Mouse (Mus musculus) lung, embryonic 14.5 days (tissue): Measurements from ENCODE around the gene Tanc1. TPM values are rescaled to one million over a fixed set of nuclear protein-coding genes. Genes with fewer than 3 reads are reported as not detected.
A peak's percentile ranks its signal among the peaks of the same experiment; 100 is the strongest.

Source experiments
- ATAC-seq: fragments of 200-750 bp; cut with Nextera tagmentation; 2 replicates; pipeline ENCODE4 v1.8.0; 2017; ENCODE audit warnings: mild to moderate bottlenecking, moderate TSS enrichment, moderate library complexity; ENCODE audit not compliant: insufficient read depth
- DNase-seq: peaks from one replicate; pipeline ENCODE4 v3.0.0-alpha.2; 2015
- H3K27ac ChIP-seq: fragments of 300-500 bp; sonication (generic); 2 replicates; pipeline ENCODE4 v1.5.1; 2014; ENCODE audit warnings: low read depth, mild to moderate bottlenecking, moderate library complexity
- H3K27me3 ChIP-seq: fragments of 300-500 bp; sonication (generic); 2 replicates; pipeline ENCODE4 v1.6.1; 2014; ENCODE audit warnings: low read length, control low read depth; ENCODE audit not compliant: insufficient read depth
- H3K36me3 ChIP-seq: fragments of 300-500 bp; sonication (generic); 2 replicates; pipeline ENCODE4 v1.6.1; 2014; ENCODE audit warnings: control low read depth; ENCODE audit not compliant: insufficient read depth
- H3K4me1 ChIP-seq: fragments of 300-500 bp; sonication (generic); 2 replicates; pipeline ENCODE4 v1.6.1; 2014; ENCODE audit warnings: antibody characterized with exemption, control low read depth; ENCODE audit not compliant: insufficient read depth
- H3K4me2 ChIP-seq: fragments of 300-500 bp; sonication (generic); 2 replicates; pipeline ENCODE4 v1.6.1; 2014; ENCODE audit warnings: mild to moderate bottlenecking
- H3K4me3 ChIP-seq: fragments of 300-500 bp; sonication (generic); 2 replicates; pipeline ENCODE4 v1.5.1; 2014; ENCODE audit warnings: low read depth, low read length
- H3K9ac ChIP-seq: fragments of 300-500 bp; sonication (generic); 2 replicates; pipeline ENCODE4 v1.6.1; 2014
- H3K9me3 ChIP-seq: fragments of 300-500 bp; sonication (generic); 2 replicates; pipeline ENCODE4 v1.6.1; 2016; ENCODE audit warnings: low read depth, low read length, control low read depth
- CTCF ChIP-seq: IDR thresholded peaks from 2 replicates; pipeline ENCODE4 v1.5.1; 2016; ENCODE audit warnings: antibody characterized with exemption, low read depth
- WGBS: fragments of 180-500 bp; shearing (Covaris S2); extraction: QIAGEN DNeasy Blood & Tissue Kit; methylation state at CpG from one replicate; pipeline ENCODE4 v1.1.7; 2014; 5-methylcytosine and 5-hydroxymethylcytosine counted together
- polyA plus RNA-seq: library from polyadenylated mRNA; unstranded; fragments of >200 nt; fragmentation: Nextera tagmentation; extraction: Ambion mirVana; gene quantifications from 2 replicates; pipeline ENCODE4 v1.2.1, GENCODE M21; 2014

Tanc1 gene
- polyA plus RNA-seq, 1 experiment from 2014 or later = 31.0 TPM

DNA sequence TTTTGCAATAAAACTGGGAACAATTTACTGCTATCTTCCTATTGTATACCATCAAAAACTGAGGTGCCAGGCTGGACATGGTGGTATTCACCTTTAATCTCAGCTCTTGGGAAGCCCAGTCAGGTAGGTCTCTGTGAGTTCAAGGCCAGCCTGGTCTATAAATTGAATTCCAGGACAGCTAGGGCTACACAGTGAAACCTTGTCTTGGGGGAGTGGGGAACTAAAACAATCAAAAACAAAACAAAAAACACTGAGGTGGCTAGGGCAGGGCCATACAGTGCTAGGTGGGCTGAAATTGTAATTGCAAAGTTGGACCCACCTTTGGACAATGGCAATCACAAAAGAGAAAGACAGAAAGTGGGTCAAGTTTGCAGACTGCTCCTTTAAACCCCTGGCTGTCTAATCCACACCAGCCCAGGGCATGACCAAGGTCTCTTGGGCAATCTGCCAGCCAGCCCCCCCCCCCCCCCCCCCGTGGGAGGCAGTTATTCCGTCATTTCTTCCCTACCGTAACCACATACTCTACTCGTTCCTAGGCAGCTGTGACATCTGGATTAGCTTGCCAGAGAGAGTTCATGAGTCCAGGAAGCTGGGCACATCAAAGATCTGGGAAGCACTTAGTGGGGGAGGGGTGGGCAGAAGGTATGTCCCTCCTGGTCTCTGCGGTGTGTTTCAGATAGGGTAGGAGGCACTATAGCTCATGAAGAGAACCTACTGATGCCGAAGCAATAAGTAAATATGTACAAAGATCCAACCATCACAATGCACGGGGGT, 12.3 kb upstream of the Tanc1 start:
- H3K4me2 ChIP-seq = peak overlapping the region; percentile 6
- WGBS = 5% methylated on average over 7 of the region's 7 CpGs
- peak overlapping the region; percentile 61; the same call in 1 of the 2 replicates for H3K27ac ChIP-seq
- no peak for TF ChIP-seq CTCF
- H3K4me3 ChIP-seq = no peak overlapping the region
- ATAC-seq (peak; percentile 82), DNase-seq (peak; percentile 67)
- H3K27me3 ChIP-seq = no peaks in the 10 kb centered on the region
- H3K4me1 ChIP-seq = peaks cover 11% of the 10 kb centered on the region
- H3K9me3 ChIP-seq = no peaks in the 10 kb centered on the region
- H3K36me3 ChIP-seq = no peaks in the 10 kb centered on the region
- H3K9ac ChIP-seq = no peak overlapping the region

DNA sequence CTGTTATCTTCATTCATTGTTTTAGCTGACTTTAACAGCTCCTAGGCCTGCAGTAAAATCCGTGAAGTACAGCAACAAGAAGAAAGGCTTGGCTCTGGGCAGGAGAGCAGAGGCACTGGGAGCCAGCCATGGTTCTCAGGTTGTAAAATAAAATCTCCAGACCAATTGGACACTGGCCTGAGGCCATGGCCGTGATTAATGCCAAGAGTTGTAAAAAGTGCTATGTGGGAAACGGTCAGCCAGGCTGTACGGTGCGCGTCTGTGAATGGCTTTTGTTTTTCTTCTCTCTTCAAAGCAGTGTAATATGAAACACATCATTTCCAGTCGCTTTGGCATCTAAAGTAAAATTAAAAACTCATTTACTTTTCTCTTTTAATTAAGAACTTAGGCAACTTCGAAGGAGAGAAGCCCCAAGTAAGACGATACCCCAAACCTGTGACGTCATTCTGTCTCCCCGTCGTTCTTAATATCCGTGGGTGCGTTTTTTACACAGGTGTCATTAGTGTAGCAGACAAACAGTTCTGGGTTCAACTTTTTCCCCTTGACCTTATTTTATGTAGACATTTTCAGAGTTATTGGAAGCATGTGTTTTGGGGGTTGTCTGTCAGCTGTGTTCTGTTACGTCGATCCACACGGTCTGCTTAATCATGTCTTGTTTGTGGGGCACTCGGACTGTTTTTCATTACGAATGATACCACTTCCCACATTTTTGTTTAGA, 11.6 kb upstream of the Tanc1 start:
- peak; percentile 62; the same call in 1 of the 2 replicates for ATAC-seq

DNA sequence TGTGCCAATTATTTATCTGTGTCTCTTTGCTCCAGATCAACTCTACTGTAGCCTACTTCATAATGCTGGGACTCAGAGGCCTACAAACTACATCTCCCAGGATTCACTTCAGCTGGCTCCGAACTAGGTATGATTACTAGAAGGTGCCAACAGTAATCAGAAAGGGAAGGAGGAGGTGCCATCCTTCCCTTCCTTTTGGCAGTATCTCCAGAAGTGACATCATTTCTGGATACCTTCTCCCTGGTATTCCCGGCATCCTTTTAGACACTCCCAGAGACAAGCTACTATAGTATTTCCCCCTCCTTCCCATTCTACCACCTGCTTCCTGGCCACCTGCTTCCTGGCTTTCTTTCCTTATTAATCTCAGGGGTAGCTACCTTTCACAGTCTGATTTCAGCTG, 10.9 kb upstream of the Tanc1 start:
- 84% methylated on average over 2 of the region's 2 CpGs for WGBS
- Histone ChIP-seq H3K4me1 (peaks cover 11% of the 10 kb centered on the region), H3K4me3 (no peak overlapping the region), H3K9me3 (no peaks in the 10 kb centered on the region), H3K36me3 (no peaks in the 10 kb centered on the region), H3K4me2 (no peak overlapping the region), H3K9ac (no peak overlapping the region), H3K27me3 (no peaks in the 10 kb centered on the region), H3K27ac (no peak overlapping the region)
- TF ChIP-seq CTCF = no peak
- DNase-seq (no peak), ATAC-seq (no peak)

More for the DNA sequence above, 11.6 kb upstream of the Tanc1 start:
- H3K9ac ChIP-seq = no peak overlapping the region
- no peaks in the 10 kb centered on the region for H3K9me3 ChIP-seq
- TF ChIP-seq CTCF = no peak
- WGBS = 46% methylated on average over 19 of the region's 19 CpGs
- H3K27me3 ChIP-seq = no peaks in the 10 kb centered on the region
- no peak overlapping the region for H3K4me3 ChIP-seq
- DNase-seq = peak; percentile 62
- peaks cover 11% of the 10 kb centered on the region for H3K4me1 ChIP-seq
- H3K4me2 ChIP-seq = peak overlapping the region; percentile 2; the same call in 1 of the 2 replicates
- peak overlapping the region; percentile 61; the same call in 1 of the 2 replicates for H3K27ac ChIP-seq
- H3K36me3 ChIP-seq = no peaks in the 10 kb centered on the region

DNA sequence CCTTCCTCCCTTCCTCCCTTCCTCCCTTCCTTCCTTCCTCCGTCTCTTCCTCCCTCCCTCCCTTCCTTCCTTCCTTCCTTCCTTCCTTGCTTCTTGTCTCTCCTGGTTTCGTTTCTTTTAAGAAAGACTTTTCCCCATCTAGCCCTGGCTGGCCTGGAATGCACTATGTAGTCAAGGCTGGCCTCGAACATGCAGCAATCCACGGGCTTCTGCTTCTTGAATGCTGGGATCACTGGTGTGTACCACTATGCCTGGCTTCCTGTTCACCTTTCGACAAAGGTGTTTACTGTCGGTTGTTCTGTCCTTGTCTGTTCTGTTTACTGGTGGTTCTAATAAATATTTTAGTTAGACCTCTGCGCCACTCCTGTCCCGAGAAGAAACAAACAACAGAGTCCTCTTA, 10.4 kb upstream of the Tanc1 start:
- H3K4me1 ChIP-seq = peaks cover 11% of the 10 kb centered on the region
- WGBS = 79% methylated on average over 8 of the region's 8 CpGs
- TF ChIP-seq CTCF = no peak
- no peak for ATAC-seq
- H3K4me3 ChIP-seq = no peak overlapping the region
- no peak overlapping the region for H3K27ac ChIP-seq
- H3K9ac ChIP-seq = no peak overlapping the region
- no peaks in the 10 kb centered on the region for H3K27me3 ChIP-seq
- H3K36me3 ChIP-seq = no peaks in the 10 kb centered on the region
- H3K4me2 ChIP-seq = no peak overlapping the region
- H3K9me3 ChIP-seq = no peaks in the 10 kb centered on the region
- DNase-seq = no peak

DNA sequence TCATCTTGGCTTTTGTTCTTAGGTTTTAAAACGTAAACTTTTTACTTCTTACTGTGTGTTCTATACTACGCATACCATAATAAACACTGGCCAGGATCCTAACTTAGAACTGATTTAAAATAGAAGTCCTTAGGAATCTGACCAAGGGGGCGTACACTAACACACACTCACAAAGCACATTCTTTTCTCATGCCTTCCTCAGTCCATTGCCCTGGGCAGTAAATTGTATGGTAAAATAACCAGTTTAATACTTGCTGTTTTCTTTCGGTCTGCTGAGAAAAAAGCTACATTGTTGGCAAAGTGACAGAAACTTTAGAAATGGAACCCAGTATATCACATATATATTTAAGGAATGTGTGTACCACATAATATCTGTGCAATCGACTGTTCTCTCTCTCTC, 2.9 kb upstream of the Tanc1 start:
- no peak overlapping the region for H3K9ac ChIP-seq
- H3K4me3 ChIP-seq = no peak overlapping the region
- 28% methylated on average over 5 of the region's 5 CpGs for WGBS
- DNase-seq (peak; percentile 68), ATAC-seq (no peak)
- no peaks in the 10 kb centered on the region for H3K36me3 ChIP-seq
- H3K27me3 ChIP-seq = no peaks in the 10 kb centered on the region
- H3K4me1 ChIP-seq = peaks cover 20% of the 10 kb centered on the region
- peak overlapping the region; percentile 40; the same call in 1 of the 2 replicates for H3K27ac ChIP-seq
- peak overlapping the region; percentile 31 for H3K4me2 ChIP-seq
- TF ChIP-seq CTCF = no peak
- no peaks in the 10 kb centered on the region for H3K9me3 ChIP-seq

DNA sequence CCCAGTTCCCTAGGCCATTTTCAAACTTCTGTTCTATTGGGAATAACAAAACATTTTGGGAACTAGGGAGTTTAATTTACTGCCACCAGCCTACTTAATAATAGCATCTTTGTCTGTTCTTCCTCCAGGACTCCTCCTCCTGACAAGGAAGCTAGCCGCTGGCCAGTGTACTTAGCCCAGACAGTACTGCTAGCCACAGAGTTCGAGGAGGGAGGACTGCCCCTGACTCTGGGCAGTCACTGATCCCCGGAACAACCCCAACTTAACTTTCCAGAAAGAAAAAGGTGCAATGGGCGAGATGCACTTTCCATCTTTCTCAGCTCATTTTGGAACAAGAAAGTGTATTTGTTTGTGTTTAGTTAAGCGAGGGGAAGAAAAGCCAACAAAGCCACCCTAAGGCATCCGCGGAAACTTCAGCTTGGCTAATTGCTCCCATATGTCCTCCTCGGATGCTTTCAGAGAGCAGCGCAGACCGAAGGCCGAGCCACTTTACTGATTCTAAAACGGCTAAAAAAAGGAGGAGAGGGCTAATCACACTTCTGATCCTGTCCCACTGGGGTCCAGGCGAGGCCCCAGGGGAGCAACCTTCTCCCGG, 529 bp upstream of the Tanc1 start:
- H3K4me3 ChIP-seq = peak overlapping the region; percentile 85
- H3K27me3 ChIP-seq = no peaks in the 10 kb centered on the region
- H3K27ac ChIP-seq = peak overlapping the region; percentile 98
- H3K36me3 ChIP-seq = no peaks in the 10 kb centered on the region
- H3K9me3 ChIP-seq = no peaks in the 10 kb centered on the region
- peak overlapping the region; percentile 92 for H3K9ac ChIP-seq
- WGBS = 1% methylated on average over 14 of the region's 14 CpGs
- TF ChIP-seq CTCF = no peak
- peaks cover 27% of the 10 kb centered on the region for H3K4me1 ChIP-seq
- ATAC-seq = peak; percentile 24; the same call in 1 of the 2 replicates
- H3K4me2 ChIP-seq = peak overlapping the region; percentile 93
- DNase-seq = peak; percentile 76
